Mouse (Mus musculus) intestine, embryonic 16.5 days (tissue): ENCODE measurements around the gene Hba-a1. TPM values are rescaled to one million over a fixed set of nuclear protein-coding genes. Genes with fewer than 3 reads are reported as not detected.
A peak's percentile ranks its signal among the peaks of the same experiment; 100 is the strongest.

Source experiments
- ATAC-seq: fragments of 200-750 bp; cut with Nextera tagmentation; 2 replicates; pipeline ENCODE4 v1.8.0; 2017; ENCODE audit warnings: moderate TSS enrichment, moderate library complexity
- H3K27ac ChIP-seq: fragments of 300-500 bp; sonication (generic); 2 replicates; pipeline ENCODE4 v1.5.1; 2014; ENCODE audit warnings: mild to moderate bottlenecking, low read length
- H3K27me3 ChIP-seq: fragments of 300-500 bp; sonication (generic); replicated peaks from 2 replicates; pipeline ENCODE4 v1.6.1; 2014; ENCODE audit warnings: low read length, control low read depth, mixed read lengths; ENCODE audit not compliant: control insufficient read depth, insufficient read depth
- H3K36me3 ChIP-seq: fragments of 300-500 bp; sonication (generic); 2 replicates; pipeline ENCODE4 v1.6.1; 2014; ENCODE audit warnings: low read length, control low read depth; ENCODE audit not compliant: control insufficient read depth, insufficient read depth
- H3K4me1 ChIP-seq: fragments of 300-500 bp; sonication (generic); 2 replicates; pipeline ENCODE4 v1.6.1; 2014; ENCODE audit warnings: low read length, control low read depth, mixed read lengths; ENCODE audit not compliant: control insufficient read depth, insufficient read depth
- H3K4me2 ChIP-seq: fragments of 300-500 bp; sonication (generic); 2 replicates; pipeline ENCODE4 v1.6.1; 2014; ENCODE audit warnings: low read depth, low read length, control low read depth
- H3K4me3 ChIP-seq: fragments of 300-500 bp; sonication (generic); 2 replicates; pipeline ENCODE4 v1.5.1; 2014; ENCODE audit warnings: mild to moderate bottlenecking, low read length
- H3K9ac ChIP-seq: fragments of 300-500 bp; sonication (generic); 2 replicates; pipeline ENCODE4 v1.6.1; 2014; ENCODE audit warnings: low read depth, low read length
- H3K9me3 ChIP-seq: fragments of 300-500 bp; sonication (generic); 2 replicates; pipeline ENCODE4 v1.6.1; 2016; ENCODE audit warnings: low read length, control low read depth; ENCODE audit not compliant: control insufficient read depth
- WGBS: fragments of 180-500 bp; shearing (Covaris S2); extraction: QIAGEN DNeasy Blood & Tissue Kit; methylation state at CpG from one replicate; pipeline ENCODE4 v1.1.7; 2014; 5-methylcytosine and 5-hydroxymethylcytosine counted together
- polyA plus RNA-seq: library from polyadenylated mRNA; unstranded; fragments of >200 nt; fragmentation: Nextera tagmentation; extraction: Ambion mirVana; gene quantifications from 2 replicates; pipeline ENCODE4 v1.2.1, GENCODE M21; 2015

The Hba-a1 gene
- polyA plus RNA-seq, 1 experiment from 2014 or later, result 4,448 TPM

DNA sequence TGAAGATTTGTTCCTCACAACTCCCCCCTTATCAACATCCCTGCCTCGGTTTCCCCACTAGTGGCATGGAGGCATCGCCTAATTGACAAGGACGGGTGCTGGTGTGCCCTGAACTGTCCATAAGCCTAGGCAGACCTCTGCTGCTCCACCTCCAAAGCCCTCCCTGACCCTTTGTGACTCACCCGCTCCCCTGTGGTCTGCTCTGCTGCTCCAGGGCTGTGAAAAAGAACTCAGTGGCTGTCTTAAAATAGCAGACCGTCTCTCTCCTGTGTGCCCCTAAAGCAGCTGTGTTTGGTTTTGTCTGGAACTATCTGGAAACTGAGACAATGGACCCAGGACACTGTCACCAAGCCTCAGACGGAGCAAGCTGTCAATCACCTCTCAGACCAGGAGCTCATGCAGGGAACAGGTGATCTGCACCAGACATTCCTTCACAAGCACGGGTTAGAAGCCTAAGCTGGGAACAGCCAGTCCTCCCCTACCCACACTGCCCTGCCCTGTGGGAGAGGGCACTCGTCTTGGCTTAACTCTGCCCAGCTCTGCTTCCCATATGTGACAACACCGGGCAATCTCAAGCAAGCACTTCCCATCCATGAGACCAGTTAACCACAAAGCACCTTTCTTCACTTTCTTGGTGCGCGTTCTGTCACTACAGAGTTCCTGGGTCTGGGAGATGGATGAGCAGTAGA is 37.3 kb downstream of the Hba-a1 start:
- Histone ChIP-seq H3K9me3 (no peaks in the 10 kb centered on the region), H3K27ac (no peak overlapping the region), H3K9ac (no peak overlapping the region), H3K4me2 (no peak overlapping the region), H3K4me3 (no peak overlapping the region), H3K36me3 (no peaks in the 10 kb centered on the region), H3K4me1 (no peaks in the 10 kb centered on the region), H3K27me3 (no peaks in the 10 kb centered on the region)
- WGBS, result 66% methylated on average over 11 of the region's 11 CpGs
- no peak for ATAC-seq

DNA sequence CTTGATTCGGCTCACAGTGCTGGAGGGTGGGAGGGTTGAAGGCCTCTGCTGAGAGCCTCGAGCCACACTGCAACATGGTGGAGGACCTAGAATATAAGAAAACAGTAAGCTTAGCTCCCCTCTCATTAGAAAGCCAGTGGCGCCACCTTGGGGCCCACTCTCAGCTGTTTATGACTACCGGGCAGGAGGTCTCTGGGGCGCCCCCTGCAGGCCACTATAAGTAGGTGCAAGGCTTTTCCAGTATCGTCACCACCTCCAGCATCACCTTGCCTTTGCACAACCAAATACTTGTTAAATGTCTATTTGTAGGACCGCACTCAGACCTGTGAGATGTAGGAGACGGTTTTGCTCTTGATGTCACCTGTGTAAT is 37.9 kb downstream of the Hba-a1 start:
- Histone ChIP-seq H3K4me3 (no peak overlapping the region), H3K27ac (no peak overlapping the region), H3K9me3 (no peaks in the 10 kb centered on the region), H3K27me3 (no peaks in the 10 kb centered on the region), H3K4me2 (no peak overlapping the region), H3K4me1 (no peaks in the 10 kb centered on the region), H3K9ac (no peak overlapping the region), H3K36me3 (no peaks in the 10 kb centered on the region)
- whole genome bisulfite sequencing, result 41% methylated on average over 8 of the region's 8 CpGs
- ATAC-seq, result peak; percentile 48; the same call in 1 of the 2 replicates

DNA sequence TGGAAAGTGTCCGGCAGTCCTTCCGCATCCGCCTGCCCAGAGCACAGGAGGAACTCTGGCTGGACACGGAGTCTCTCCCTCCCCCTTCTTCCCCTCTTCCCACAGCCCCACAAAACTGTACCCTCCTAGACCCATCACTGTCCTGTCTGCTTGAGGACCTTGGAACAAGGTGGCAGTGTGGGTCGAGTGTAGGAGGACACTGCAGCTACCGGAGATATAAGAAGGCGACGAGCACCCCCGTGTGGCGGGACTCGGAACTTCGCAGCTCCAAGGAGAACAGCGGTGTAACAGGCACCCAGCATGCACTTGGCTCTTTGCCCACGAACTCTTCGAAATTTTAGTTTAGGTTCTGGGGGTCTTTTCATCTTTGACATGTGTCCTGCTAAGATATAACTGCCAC is 41.3 kb downstream of the Hba-a1 start:
- no peaks in the 10 kb centered on the region for H3K36me3 ChIP-seq
- 8% methylated on average over 15 of the region's 15 CpGs for WGBS
- peak overlapping the region; percentile 50 for H3K9ac ChIP-seq
- H3K4me2 ChIP-seq, result peak overlapping the region; percentile 52
- H3K27ac ChIP-seq, result no peak overlapping the region
- no peaks in the 10 kb centered on the region for H3K4me1 ChIP-seq
- H3K9me3 ChIP-seq, result no peaks in the 10 kb centered on the region
- H3K4me3 ChIP-seq, result peak overlapping the region; percentile 31
- no peaks in the 10 kb centered on the region for H3K27me3 ChIP-seq
- peak; percentile 86 for ATAC-seq

DNA sequence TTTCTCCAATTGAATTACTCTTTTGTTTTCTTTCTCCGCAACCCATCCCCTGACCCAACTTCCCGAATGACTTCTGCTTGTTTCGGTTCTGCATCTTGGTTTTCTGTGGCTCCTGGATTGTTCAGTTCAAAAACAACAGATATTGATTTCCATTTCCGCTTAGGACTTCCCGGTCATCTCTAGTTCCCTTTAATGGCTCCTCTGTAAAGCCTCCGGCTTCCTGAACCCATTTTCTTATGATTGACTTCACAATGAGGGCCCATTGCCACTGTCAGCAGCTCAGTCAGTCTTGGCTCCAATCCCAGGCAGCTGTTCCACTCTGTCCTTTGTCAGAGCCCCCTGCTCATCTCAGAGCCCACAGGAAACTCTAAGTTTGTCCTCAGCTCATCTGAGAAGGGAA is 47.8 kb downstream of the Hba-a1 start:
- WGBS, result 41% methylated on average over 6 of the region's 6 CpGs
- ATAC-seq, result no peak; the same call in 1 of the 2 replicates
- H3K27ac ChIP-seq, result peak overlapping the region; percentile 23; the same call in 1 of the 2 replicates
- no peak overlapping the region for H3K4me2 ChIP-seq
- no peaks in the 10 kb centered on the region for H3K36me3 ChIP-seq
- H3K9ac ChIP-seq, result no peak overlapping the region
- H3K9me3 ChIP-seq, result no peaks in the 10 kb centered on the region
- H3K27me3 ChIP-seq, result no peaks in the 10 kb centered on the region
- 0 out of 2 replicates have a peak, but pooled peaks cover 2% of the 10 kb centered on the region for H3K4me1 ChIP-seq
- no peak overlapping the region for H3K4me3 ChIP-seq

DNA sequence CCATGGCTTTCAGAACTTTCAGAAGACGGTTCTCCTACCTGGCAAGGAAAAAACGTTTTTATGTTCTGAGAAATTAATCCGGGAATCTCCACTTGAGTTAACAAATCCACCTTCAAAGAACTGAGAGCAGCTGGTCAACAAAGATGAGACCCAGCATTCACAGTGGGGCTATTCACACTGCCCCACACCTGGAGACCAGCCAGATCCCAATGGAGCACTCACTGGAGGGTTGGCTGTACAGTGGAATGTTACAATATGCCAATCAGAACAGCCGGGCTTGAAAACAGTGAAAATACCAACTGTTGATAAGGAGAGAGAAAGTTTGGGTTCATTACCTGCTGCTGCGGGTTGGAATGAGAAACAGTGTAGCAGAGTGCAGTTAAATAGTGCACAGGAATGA is 48.5 kb downstream of the Hba-a1 start:
- Histone ChIP-seq H3K27ac (no peak overlapping the region), H3K9ac (no peak overlapping the region), H3K27me3 (no peaks in the 10 kb centered on the region), H3K4me1 (0 out of 2 replicates have a peak, but pooled peaks cover 2% of the 10 kb centered on the region), H3K4me2 (no peak overlapping the region), H3K9me3 (peaks cover 1% of the 10 kb centered on the region; the same call in 1 of the 2 replicates), H3K36me3 (no peaks in the 10 kb centered on the region), H3K4me3 (no peak overlapping the region)
- ATAC-seq, result no peak
- WGBS, result 58% methylated on average over 5 of the region's 5 CpGs

DNA sequence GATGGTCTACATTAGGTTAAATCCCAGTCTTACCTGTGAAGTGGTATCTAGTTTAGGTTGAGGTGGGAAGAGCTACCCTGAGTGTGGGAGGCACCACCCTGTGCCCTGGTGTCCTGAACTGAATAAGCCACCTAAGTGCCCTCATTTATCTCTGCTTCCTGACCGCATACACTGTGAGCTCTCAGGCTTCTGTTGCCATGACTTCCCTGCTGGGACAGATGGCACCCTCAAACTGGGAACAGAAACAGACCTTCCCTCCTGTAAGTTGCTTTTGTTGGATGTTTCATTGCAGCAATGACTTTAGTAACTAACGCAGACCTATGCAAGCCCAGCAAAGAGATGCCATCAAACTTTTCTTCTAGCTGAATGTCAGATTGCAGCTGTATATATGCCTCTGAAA is 49.9 kb downstream of the Hba-a1 start:
- Histone ChIP-seq H3K9me3 (peaks cover 4% of the 10 kb centered on the region; the same call in 1 of the 2 replicates), H3K4me1 (0 out of 2 replicates have a peak, but pooled peaks cover 2% of the 10 kb centered on the region), H3K36me3 (no peaks in the 10 kb centered on the region), H3K27ac (no peak overlapping the region), H3K4me3 (no peak overlapping the region), H3K4me2 (no peak overlapping the region), H3K9ac (no peak overlapping the region), H3K27me3 (no peaks in the 10 kb centered on the region)
- 52% methylated on average over 2 of the region's 2 CpGs for whole genome bisulfite sequencing
- no peak for ATAC-seq

Other genes with a start within 250 kb of the Hba-a1 start
- gene Il9r, start 83.2 kb upstream of the Hba-a1 start, polyA plus RNA-seq, result 0.02 and 0.11 TPM in 2 replicates
- 40.7 and 45.6 TPM in 2 replicates for gene Snrnp25, start 78.1 kb upstream of the Hba-a1 start, polyA plus RNA-seq
- gene Rhbdf1, start 61.2 kb upstream of the Hba-a1 start, polyA plus RNA-seq, result 50.3 and 51.5 TPM in 2 replicates
- gene Mpg, start 57.0 kb upstream of the Hba-a1 start, polyA plus RNA-seq, result 32.6 and 33.8 TPM in 2 replicates
- gene Nprl3, start 15.8 kb upstream of the Hba-a1 start, polyA plus RNA-seq, result 28.3 and 34.6 TPM in 2 replicates
- 11.6 and 16.4 TPM in 2 replicates for gene Hba-x, start 7.1 kb upstream of the Hba-a1 start, polyA plus RNA-seq
- gene Hbq1b, start 3.5 kb downstream of the Hba-a1 start, polyA plus RNA-seq, result 2.1 and 3.0 TPM in 2 replicates
- gene Hba-a2, start 13.0 kb downstream of the Hba-a1 start, polyA plus RNA-seq, result 9,012 and 11,055 TPM in 2 replicates
- gene Hbq1a, start 16.6 kb downstream of the Hba-a1 start, polyA plus RNA-seq, result 0.54 and 0.55 TPM in 2 replicates
- gene Sh3pxd2b, start 64.3 kb downstream of the Hba-a1 start, polyA plus RNA-seq, result 9.6 and 10.0 TPM in 2 replicates
- gene Ubtd2, start 171.9 kb downstream of the Hba-a1 start, polyA plus RNA-seq, result 21.8 and 22.6 TPM in 2 replicates
- 0.65 and 0.77 TPM in 2 replicates for gene Efcab9, start 248.6 kb downstream of the Hba-a1 start, polyA plus RNA-seq
- 5.2 and 5.7 TPM in 2 replicates for gene Stk10, start 249.8 kb downstream of the Hba-a1 start, polyA plus RNA-seq